ENCODE assay signal across 8 mouse cellular contexts in genomic region chr9:36916362-36916761, GRCm38 (mm10).
A peak's percentile ranks its signal among the peaks of the same experiment; 100 is the strongest.
DNase-seq lines count a peak whose midpoint lies in the region; ATAC-seq lines count a peak whose summit lies in the region.

No protein-coding gene starts in this region.

- 0 out of 2 replicates have a peak overlapping the region, but pooled peaks have one; percentile 13 for H3K4me2 ChIP-seq in hindbrain, embryonic 13.5 days

- H3K4me3 ChIP-seq in hindbrain, embryonic 13.5 days: no peak overlapping the region

- H3K27ac ChIP-seq in hindbrain, embryonic 13.5 days: peak overlapping the region; percentile 45

- peak; percentile 79 for DNase-seq in NIH3T3 (ENCODE audit: low read depth)
- DNase-seq in cerebellum, postnatal 10 days: peak; percentile 92 to 94
- peak; percentile 81 to 85 for DNase-seq in frontal cortex, postnatal 25 days (ENCODE audit: low spot score in 2 of 2)
- peak; percentile 86 to 89 for DNase-seq in layer of hippocampus, postnatal 10 days (ENCODE audit: low spot score in 2 of 2)
- peak; percentile 86 for DNase-seq in lung, postnatal 36 days
- DNase-seq in retina, postnatal 7 days (ENCODE audit: low read depth, low spot score): peak; percentile 63
- DNase-seq in urinary bladder, postnatal 14 days (ENCODE audit: low spot score): peak; percentile 77

- H3K36me3 ChIP-seq in hindbrain, embryonic 13.5 days: no peaks in the 10 kb centered on the region

- H3K4me1 ChIP-seq in hindbrain, embryonic 13.5 days (replicated peaks): peaks cover 16% of the 10 kb centered on the region

- H3K27me3 ChIP-seq in hindbrain, embryonic 13.5 days: no peaks in the 10 kb centered on the region

- no peak overlapping the region for H3K9ac ChIP-seq in hindbrain, embryonic 13.5 days

- ATAC-seq in hindbrain, embryonic 13.5 days (ENCODE audit: low FRiP score): peak; percentile 32; the same call in 1 of the 2 replicates

- no peaks in the 10 kb centered on the region for H3K9me3 ChIP-seq in hindbrain, embryonic 13.5 days

- WGBS in hindbrain, embryonic 13.5 days: 7% methylated on average over 6 of the region's 6 CpGs
